ENCODE assay signal across 18 mouse cellular contexts in the genomic region with DNA sequence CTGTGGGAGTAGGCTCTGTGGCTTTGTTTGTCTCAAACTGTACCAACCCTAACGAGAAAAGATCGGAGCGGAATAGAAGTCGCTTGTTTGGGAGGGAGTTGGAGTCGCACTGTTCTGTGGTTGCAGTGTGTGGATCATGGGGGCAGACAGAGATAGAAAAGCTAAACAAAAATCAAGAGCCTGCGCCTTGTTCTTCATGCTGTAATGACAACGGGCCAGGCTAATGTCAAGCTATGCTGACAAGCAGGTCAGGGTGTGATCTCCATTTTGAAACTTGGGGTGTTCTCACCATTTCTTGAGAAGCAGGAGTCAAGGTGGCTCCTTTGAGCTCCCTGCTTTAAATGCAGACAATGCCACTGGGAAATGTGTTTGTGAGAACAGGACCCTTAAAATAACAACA.
DNase-seq lines count a peak whose midpoint lies in the region; ATAC-seq and TF ChIP-seq lines count a peak whose summit lies in the region.
"Had no signal": no experiment of that assay in that cellular context is flagged by ENCODE, and none has a peak within 500 bp of the region (broad histone marks: within the 10 kb centered on the region; RNA-seq: fewer than 3 reads in every experiment).

No protein-coding gene starts in this region.

- H3K4me2 ChIP-seq in hindbrain, embryonic 12.5 days (replicated peaks): no peak overlapping the region
- peak overlapping the region; percentile 33; the same call in 1 of the 2 replicates for H3K4me2 ChIP-seq in forebrain, embryonic 14.5 days (ENCODE audit: low read length)
- H3K4me2 ChIP-seq: embryonic facial prominence, embryonic 12.5 days; heart, embryonic 12.5 days; limb, embryonic 13.5 days; liver, embryonic 15.5 days had no signal

- 0 out of 2 replicates have a peak, but pooled peaks cover 4% of the 10 kb centered on the region for H3K27me3 ChIP-seq in hindbrain, embryonic 10.5 days (ENCODE audit: insufficient read depth, poor library complexity, severe bottlenecking)
- H3K27me3 ChIP-seq in hindbrain, embryonic 12.5 days: no peaks in the 10 kb centered on the region; the same call in 1 of the 2 replicates
- H3K27me3 ChIP-seq in E14TG2a.4 (ENCODE audit: insufficient read depth, low read length): peaks cover 3% of the 10 kb centered on the region
- no peaks in the 10 kb centered on the region for H3K27me3 ChIP-seq in forebrain, embryonic 14.5 days (replicated peaks; ENCODE audit: control insufficient read depth, insufficient read depth, low read length)
- H3K27me3 ChIP-seq: embryonic facial prominence, embryonic 12.5 days; heart, embryonic 12.5 days; limb, embryonic 13.5 days; liver, embryonic 15.5 days had no signal

- peaks cover 47% of the 10 kb centered on the region for H3K4me1 ChIP-seq in hindbrain, embryonic 10.5 days (replicated peaks)
- H3K4me1 ChIP-seq in hindbrain, embryonic 12.5 days: peaks cover 32% of the 10 kb centered on the region
- peaks cover 54% of the 10 kb centered on the region for H3K4me1 ChIP-seq in E14TG2a.4 (replicated peaks; ENCODE audit: low read depth, low read length)
- peaks cover 13% of the 10 kb centered on the region; the same call in 1 of the 2 replicates for H3K4me1 ChIP-seq in forebrain, embryonic 14.5 days (ENCODE audit: control insufficient read depth, insufficient read depth, low read length)
- H3K4me1 ChIP-seq: liver, embryonic 15.5 days had no signal

- no peak for ATAC-seq in hindbrain, embryonic 12.5 days (ENCODE audit: low FRiP score)
- ATAC-seq in forebrain, embryonic 14.5 days: no peak

- H3K27ac ChIP-seq in gastrocnemius, adult 2 months: peak overlapping the region; percentile 88
- peak overlapping the region; percentile 72 for H3K27ac ChIP-seq in hindbrain, embryonic 10.5 days
- H3K27ac ChIP-seq in hindbrain, embryonic 12.5 days: no peak overlapping the region
- H3K27ac ChIP-seq in forebrain, embryonic 14.5 days (ENCODE audit: low read depth, low read length): no peak overlapping the region
- H3K27ac ChIP-seq: embryonic facial prominence, embryonic 12.5 days; limb, embryonic 13.5 days; liver, embryonic 15.5 days had no signal

- no peak for TF ChIP-seq CTCF in gastrocnemius, adult 2 months (IDR thresholded peaks at IDR 0.05)
- no peak for TF ChIP-seq CTCF in E14TG2a.4 (conservative IDR thresholded peaks at IDR 0.05; ENCODE audit: low read length)

- no peak overlapping the region for H3K4me3 ChIP-seq in gastrocnemius, adult 2 months
- peak overlapping the region; percentile 1; the same call in 1 of the 2 replicates for H3K4me3 ChIP-seq in hindbrain, embryonic 10.5 days
- H3K4me3 ChIP-seq in hindbrain, embryonic 12.5 days: no peak overlapping the region
- H3K4me3 ChIP-seq in E14TG2a.4 (replicated peaks; ENCODE audit: low read length): peak overlapping the region; percentile 20; the same call in 1 of the 2 replicates
- no peak overlapping the region for H3K4me3 ChIP-seq in forebrain, embryonic 14.5 days (ENCODE audit: low read depth, low read length)
- H3K4me3 ChIP-seq: embryonic facial prominence, embryonic 12.5 days; heart, embryonic 12.5 days; limb, embryonic 13.5 days; liver, embryonic 15.5 days had no signal

- no peak for DNase-seq in gastrocnemius, adult 2 months
- no peak for DNase-seq in gastrocnemius, postnatal 25 days
- no peak for DNase-seq in hindbrain, embryonic 10.5 days (ENCODE audit: low spot score)
- no peak for DNase-seq in forebrain, embryonic 14.5 days (ENCODE audit: low spot score)
- no peak for DNase-seq in cerebellum, adult 9-11 months
- DNase-seq in liver: no peak
- DNase-seq: adrenal gland, postnatal 10 days; cerebellum, adult 11-12 months; kidney, adult 2 months; kidney, postnatal 14 days; layer of hippocampus, adult 9-11 months; lung, postnatal 14 days had no signal

- 58% methylated on average over 7 of the region's 7 CpGs for WGBS in hindbrain, embryonic 10.5 days
- 44% methylated on average over 7 of the region's 7 CpGs for WGBS in hindbrain, embryonic 12.5 days
- 19% methylated on average over 7 of the region's 7 CpGs for WGBS in forebrain, embryonic 14.5 days

- intact Hi-C loops in gastrocnemius, adult 2 months (cut with DNase I): loop anchor here (10.0 kb wide), 1 partner anchor 162 kb away; no protein-coding TSS in a partner anchor

- no peaks in the 10 kb centered on the region for H3K36me3 ChIP-seq in hindbrain, embryonic 10.5 days
- no peaks in the 10 kb centered on the region for H3K36me3 ChIP-seq in hindbrain, embryonic 12.5 days
- H3K36me3 ChIP-seq in E14TG2a.4 (ENCODE audit: insufficient read depth, low read length): no peaks in the 10 kb centered on the region
- H3K36me3 ChIP-seq in forebrain, embryonic 14.5 days (ENCODE audit: control insufficient read depth, insufficient read depth, low read length): no peaks in the 10 kb centered on the region
- H3K36me3 ChIP-seq: embryonic facial prominence, embryonic 12.5 days; heart, embryonic 12.5 days; limb, embryonic 13.5 days; liver, embryonic 15.5 days had no signal

- no peak overlapping the region for H3K9ac ChIP-seq in hindbrain, embryonic 12.5 days
- H3K9ac ChIP-seq in forebrain, embryonic 14.5 days (ENCODE audit: low read length): no peak overlapping the region
- H3K9ac ChIP-seq: embryonic facial prominence, embryonic 12.5 days; limb, embryonic 13.5 days; liver, embryonic 15.5 days had no signal

- H3K9me3 ChIP-seq in hindbrain, embryonic 10.5 days: no peaks in the 10 kb centered on the region
- no peaks in the 10 kb centered on the region for H3K9me3 ChIP-seq in hindbrain, embryonic 12.5 days (replicated peaks)
- H3K9me3 ChIP-seq in E14TG2a.4 (ENCODE audit: low read length): 0 out of 2 replicates have a peak, but pooled peaks cover 3% of the 10 kb centered on the region
- H3K9me3 ChIP-seq in forebrain, embryonic 14.5 days (replicated peaks; ENCODE audit: control insufficient read depth, low read length): no peaks in the 10 kb centered on the region
- H3K9me3 ChIP-seq: embryonic facial prominence, embryonic 12.5 days; heart, embryonic 12.5 days; limb, embryonic 13.5 days; liver, embryonic 15.5 days had no signal

Comparison
In these comparisons a context has a peak if more than half of its experiments do, and no peak if none do; other contexts are left out.
1. H3K27ac ChIP-seq: peak in gastrocnemius, adult 2 months (single experiment) and hindbrain, embryonic 10.5 days (single experiment); none in hindbrain, embryonic 12.5 days (single experiment) and forebrain, embryonic 14.5 days (single experiment).
2. H3K4me3 ChIP-seq: peak in hindbrain, embryonic 10.5 days (single experiment) and E14TG2a.4 (single experiment); none in gastrocnemius, adult 2 months (single experiment), hindbrain, embryonic 12.5 days (single experiment) and forebrain, embryonic 14.5 days (single experiment).